In the genomic region with DNA sequence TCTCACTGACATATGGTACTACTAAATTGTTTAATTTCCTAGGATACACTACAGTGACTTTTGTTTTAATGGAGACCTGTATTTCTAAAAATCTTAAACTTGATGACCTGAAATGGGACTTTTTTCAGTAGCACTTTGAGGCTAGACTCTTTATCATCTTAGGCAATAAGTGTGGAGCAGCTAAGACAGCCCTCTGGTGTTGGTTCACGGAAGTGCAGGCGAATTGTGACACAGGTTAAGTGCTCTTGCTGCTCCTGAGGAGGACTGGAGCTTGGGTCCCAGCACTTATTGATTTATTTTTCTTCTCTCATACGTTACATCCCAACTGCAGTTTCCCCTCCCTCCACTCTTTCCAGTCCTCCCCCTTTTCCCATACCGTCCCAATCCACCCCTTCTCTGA, we compare ENCODE assay signal across 9 mouse cellular contexts.
DNase-seq lines count a peak whose midpoint lies in the region; ATAC-seq and TF ChIP-seq lines count a peak whose summit lies in the region.
"Had no signal": no experiment of that assay in that cellular context is flagged by ENCODE, and none has a peak within 500 bp of the region (broad histone marks: within the 10 kb centered on the region; RNA-seq: fewer than 3 reads in every experiment).

No protein-coding gene starts in this region.

- no peak overlapping the region for H3K4me3 ChIP-seq in cortical plate, adult 2 months (ENCODE audit: insufficient read depth, low read length)
- H3K4me3 ChIP-seq: megakaryocyte, embryonic 14.5 days had no signal

- TF ChIP-seq CTCF in cortical plate, adult 2 months (IDR thresholded peaks at IDR 0.05; ENCODE audit: extremely low read depth, insufficient read depth, low read length), result peak; percentile 83

- 0 out of 2 replicates have a peak, but pooled peaks cover 1% of the 10 kb centered on the region for H3K4me1 ChIP-seq in cortical plate, adult 2 months (ENCODE audit: control insufficient read depth, insufficient read depth, low read length)

- H3K27ac ChIP-seq in cortical plate, adult 2 months (ENCODE audit: insufficient read depth, low read length), result no peak overlapping the region

- no peak; the same call in 1 of the 2 replicates for ATAC-seq in cerebellum, adult (ENCODE audit: insufficient number of reproducible peaks, low FRiP score, low TSS enrichment)
- ATAC-seq in activated CD4-positive, CD25-positive, alpha-beta regulatory T cell, adult 4 months, result peak; percentile 73
- peak; percentile 89 for ATAC-seq in megakaryocyte-erythroid progenitor cell, adult 5-6 weeks (replicated peaks; ENCODE audit: low FRiP score, low TSS enrichment, poor library complexity, severe bottlenecking)

- TF ChIP-seq POLR2A in cortical plate, adult 2 months (IDR thresholded peaks at IDR 0.05; ENCODE audit: extremely low read depth, insufficient read depth, low read length), result no peak

- DNase-seq in cerebellum, adult 11 months, result peak; percentile 60
- DNase-seq in heart, adult 9 months (ENCODE audit: low spot score in 2 of 2), result peak; percentile 30 to 73
- peak; percentile 75 to 86 for DNase-seq in layer of hippocampus, postnatal 14 days (ENCODE audit: low spot score in 2 of 2)
- peak; percentile 75 to 79 for DNase-seq in spleen, postnatal 36 days (ENCODE audit: low spot score in 2 of 2)
